Mouse (Mus musculus): ENCODE measurements around the gene Tgfbr1. TPM values are rescaled to one million over a fixed set of nuclear protein-coding genes. Genes with fewer than 3 reads are reported as not detected.

The Tgfbr1 gene
- total and polyA plus RNA-seq, 3 experiments = 4.3 to 4.5 TPM; not detected in 1

DNA sequence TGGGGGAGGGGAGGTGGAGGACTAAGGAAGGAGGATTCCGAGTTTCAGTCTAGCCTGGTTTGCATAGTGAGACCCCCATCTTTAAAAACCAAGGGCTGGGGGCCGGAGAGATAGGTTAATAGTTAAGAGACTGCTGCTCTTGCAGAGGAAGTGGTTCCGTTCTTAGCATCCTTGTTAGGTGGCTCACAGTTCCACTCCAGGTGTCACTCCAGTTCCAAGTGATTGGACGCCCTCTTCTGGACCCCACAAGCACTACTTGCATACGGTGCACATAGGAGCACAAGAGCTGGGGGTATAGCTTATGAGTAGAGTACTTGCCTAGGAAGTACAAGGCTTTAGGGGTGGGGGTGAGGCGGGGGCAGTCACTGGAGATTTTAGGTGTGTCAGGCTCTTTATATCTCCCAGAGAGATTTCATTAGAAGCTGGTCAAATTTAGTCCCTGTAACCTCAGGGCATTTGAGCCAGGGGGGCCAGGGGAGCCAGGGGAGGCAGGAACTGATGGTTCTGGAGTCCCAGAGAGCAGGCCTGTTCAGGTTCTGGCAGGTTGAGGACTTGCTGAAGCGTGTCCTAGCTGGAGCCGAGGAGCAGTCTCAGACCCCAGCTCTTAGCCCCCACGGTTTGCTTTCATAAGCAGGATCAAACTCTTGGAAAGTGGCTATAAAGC is 1.5 kb upstream of the Tgfbr1 start:
- Histone ChIP-seq H3K9me3 (replicated peaks; ENCODE audit: insufficient read depth, low read length) (no peaks in the 10 kb centered on the region), H3K27me3 (ENCODE audit: control insufficient read depth in 1 of 2, insufficient read depth in 2 of 2, low read length in 2 of 2) (no peaks in the 10 kb centered on the region), H3K9ac (ENCODE audit: control insufficient read depth, low read depth, low read length, poor library complexity, severe bottlenecking) (peak overlapping the region; percentile 59), H3K4me1 (ENCODE audit: control insufficient read depth in 1 of 2, insufficient read depth in 2 of 2, low read length in 2 of 2) (peaks cover 0 to 5% of the 10 kb centered on the region in 2 experiments; a peak in 2 of 4 replicates), H3K27ac (ENCODE audit: control insufficient read depth, low read depth, low read length) (no peak overlapping the region), H3K79me2 (ENCODE audit: control insufficient read depth, insufficient read depth, low read length, poor library complexity) (peaks cover 10% of the 10 kb centered on the region), H3K4me3 (ENCODE audit: control insufficient read depth in 1 of 2, insufficient read depth in 1 of 2, low read depth in 2 of 2, low read length in 2 of 2) (peak overlapping the region; percentile 73 to 94), H3K36me3 (ENCODE audit: control insufficient read depth in 1 of 2, insufficient read depth in 2 of 2, low read length in 2 of 2) (peaks cover 0 to 8% of the 10 kb centered on the region in 2 experiments; a peak in 2 of 4 replicates)
- DNase-seq (ENCODE audit: low read depth, low spot score) = peak; percentile 90
- TF ChIP-seq CTCF (IDR thresholded peaks at IDR 0.05 in 2 of 3, conservative IDR thresholded peaks at IDR 0.05 in 1 of 3; ENCODE audit: control insufficient read depth in 1 of 3, insufficient read depth in 1 of 3, low read depth in 2 of 3, low read length in 3 of 3, poor library complexity in 1 of 3, severe bottlenecking in 1 of 3) (peak; percentile 71 to 92 (median 79)), SMC3 (IDR thresholded peaks at IDR 0.05; ENCODE audit: low read depth, low read length) (peak; percentile 93), HCFC1 (IDR thresholded peaks at IDR 0.05; ENCODE audit: low read depth, low read length) (0 out of 2 replicates have a peak, but pooled peaks have one; percentile 45), MYB (IDR thresholded peaks at IDR 0.05; ENCODE audit: low read depth, low read length) (no peak), RAD21 (IDR thresholded peaks at IDR 0.05; ENCODE audit: low read depth, low read length) (peak; percentile 89), RCOR1 (IDR thresholded peaks at IDR 0.05; ENCODE audit: low read depth, low read length) (peak; percentile 50; the same call in 1 of the 2 replicates), MAZ (IDR thresholded peaks at IDR 0.05; ENCODE audit: low read depth, low read length) (peak; percentile 75), ELF1 (IDR thresholded peaks at IDR 0.05; ENCODE audit: low read depth, low read length) (no peak), MEF2A (IDR thresholded peaks at IDR 0.05; ENCODE audit: extremely low read depth, insufficient replicate concordance, low read depth, low read length, poor library complexity, severe bottlenecking) (no peak), SIN3A (IDR thresholded peaks at IDR 0.05; ENCODE audit: low read length) (peak; percentile 52), ETS1 (IDR thresholded peaks at IDR 0.05; ENCODE audit: low read depth, low read length) (no peak), ZKSCAN1 (IDR thresholded peaks at IDR 0.05; ENCODE audit: low read depth, low read length) (no peak), MYC (IDR thresholded peaks at IDR 0.05; ENCODE audit: low read depth, low read length) (no peak), CHD2 (IDR thresholded peaks at IDR 0.05; ENCODE audit: low read length) (no peak), TAL1 (IDR thresholded peaks at IDR 0.05; ENCODE audit: low read length) (no peak), MXI1 (IDR thresholded peaks at IDR 0.05; ENCODE audit: low read depth, low read length) (peak; percentile 27; the same call in 1 of the 2 replicates), ZC3H11A (IDR thresholded peaks at IDR 0.05; ENCODE audit: low read depth, low read length) (peak; percentile 94), GATA1 (IDR thresholded peaks at IDR 0.05; ENCODE audit: low read depth, low read length) (no peak), ZNF384 (IDR thresholded peaks at IDR 0.05; ENCODE audit: low read depth, low read length) (no peak), EP300 (IDR thresholded peaks at IDR 0.05; ENCODE audit: low read depth in 1 of 2, low read length in 2 of 2) (no peak)

Data from MEL (cell line).